Mouse (Mus musculus): Measurements from ENCODE around the gene Prkag3.

GRCm38 (mm10) chr1:74773136-74773535 lies 24.1 kb upstream of the Prkag3 start:
- TF ChIP-seq POLR2A (IDR thresholded peaks at IDR 0.05; ENCODE audit: low read depth, low read length): no peak
- no peak for TF ChIP-seq CTCF (IDR thresholded peaks at IDR 0.05; ENCODE audit: extremely low read depth, insufficient read depth, insufficient read length, insufficient replicate concordance)
